Mouse (Mus musculus) olfactory bulb, adult 2 months (tissue): Measurements from ENCODE around the gene Gm10337.

Source experiments
- CTCF ChIP-seq: fragments of 200-500 bp; IDR thresholded peaks from 2 replicates; pipeline ENCODE4 v1.5.1; 2012; ENCODE audit warnings: low read depth, mild to moderate bottlenecking, low read length, moderate library complexity; ENCODE audit not compliant: insufficient read depth
- POLR2A ChIP-seq: fragments of 200-500 bp; IDR thresholded peaks from 2 replicates; pipeline ENCODE4 v1.6.1; 2012; ENCODE audit warnings: mild to moderate bottlenecking, low read depth, low read length, moderate library complexity; ENCODE audit not compliant: insufficient read depth

- TF ChIP-seq CTCF (no peak), POLR2A (0 out of 2 replicates have a peak, but pooled peaks have one; percentile 27)
These were observed 32.8 kb upstream of the Gm10337 start for GRCm38 (mm10) chr15:102470605-102471294.
